Mouse (Mus musculus): ENCODE results near the gene Chac1. TPM values are rescaled to one million over a fixed set of nuclear protein-coding genes. Genes with fewer than 3 reads are reported as not detected.
A peak's percentile ranks its signal among the peaks of the same experiment; 100 is the strongest.

The Chac1 gene
- polyA plus RNA-seq, 1 experiment, result 8.1 TPM

- no peak for TF ChIP-seq CTCF (IDR thresholded peaks at IDR 0.05; ENCODE audit: borderline replicate concordance, insufficient read depth, low read depth, low read length)
- no peak for TF ChIP-seq POLR2A (IDR thresholded peaks at IDR 0.05; ENCODE audit: borderline replicate concordance, insufficient read depth, low read length)
- DNase-seq, result no peak
- no peaks in the 10 kb centered on the region for H3K4me1 ChIP-seq (ENCODE audit: control insufficient read depth, insufficient read depth, low read length)
- H3K27me3 ChIP-seq (ENCODE audit: control insufficient read depth, insufficient read depth, low read length), result no peaks in the 10 kb centered on the region
- WGBS, result 69% methylated on average over 6 of the region's 6 CpGs
- no peak overlapping the region for H3K27ac ChIP-seq (ENCODE audit: insufficient read depth, low read length)
- H3K4me3 ChIP-seq (replicated peaks; ENCODE audit: insufficient read depth, low read depth, low read length), result no peak overlapping the region
These were observed 6.4 kb upstream of the Chac1 start for GRCm38 (mm10) chr2:119344537-119345138.

GRCm38 (mm10) chr2:119353707-119354106 is 2.7 kb downstream of the Chac1 start:
- DNase-seq, result no peak
- Histone ChIP-seq H3K27me3 (ENCODE audit: control insufficient read depth, insufficient read depth, low read length) (no peaks in the 10 kb centered on the region), H3K4me3 (replicated peaks; ENCODE audit: insufficient read depth, low read depth, low read length) (no peak overlapping the region), H3K27ac (ENCODE audit: insufficient read depth, low read length) (no peak overlapping the region), H3K4me1 (ENCODE audit: control insufficient read depth, insufficient read depth, low read length) (peaks cover 20% of the 10 kb centered on the region; the same call in 1 of the 2 replicates)
- WGBS, result 94% methylated on average over 8 of the region's 8 CpGs
- TF ChIP-seq POLR2A (IDR thresholded peaks at IDR 0.05; ENCODE audit: borderline replicate concordance, insufficient read depth, low read length), result no peak
- no peak for TF ChIP-seq CTCF (IDR thresholded peaks at IDR 0.05; ENCODE audit: borderline replicate concordance, insufficient read depth, low read depth, low read length)

GRCm38 (mm10) chr2:119355089-119355488 is 4.1 kb downstream of the Chac1 start:
- Histone ChIP-seq H3K27me3 (ENCODE audit: control insufficient read depth, insufficient read depth, low read length) (no peaks in the 10 kb centered on the region), H3K4me3 (replicated peaks; ENCODE audit: insufficient read depth, low read depth, low read length) (no peak overlapping the region), H3K4me1 (ENCODE audit: control insufficient read depth, insufficient read depth, low read length) (peaks cover 20% of the 10 kb centered on the region; the same call in 1 of the 2 replicates), H3K27ac (ENCODE audit: insufficient read depth, low read length) (peak overlapping the region; percentile 14; the same call in 1 of the 2 replicates)
- WGBS, result 4% methylated on average over 3 of the region's 3 CpGs
- DNase-seq, result peak; percentile 86 to 94
- TF ChIP-seq CTCF (IDR thresholded peaks at IDR 0.05; ENCODE audit: borderline replicate concordance, insufficient read depth, low read depth, low read length), result no peak
- no peak for TF ChIP-seq POLR2A (IDR thresholded peaks at IDR 0.05; ENCODE audit: borderline replicate concordance, insufficient read depth, low read length)

GRCm38 (mm10) chr2:119355651-119356050 is 4.6 kb downstream of the Chac1 start:
- Histone ChIP-seq H3K27me3 (ENCODE audit: control insufficient read depth, insufficient read depth, low read length) (no peaks in the 10 kb centered on the region), H3K4me1 (ENCODE audit: control insufficient read depth, insufficient read depth, low read length) (peaks cover 20% of the 10 kb centered on the region; the same call in 1 of the 2 replicates), H3K4me3 (replicated peaks; ENCODE audit: insufficient read depth, low read depth, low read length) (no peak overlapping the region), H3K27ac (ENCODE audit: insufficient read depth, low read length) (peak overlapping the region; percentile 17)
- TF ChIP-seq CTCF (IDR thresholded peaks at IDR 0.05; ENCODE audit: borderline replicate concordance, insufficient read depth, low read depth, low read length), result peak; percentile 21; the same call in 1 of the 2 replicates
- TF ChIP-seq POLR2A (IDR thresholded peaks at IDR 0.05; ENCODE audit: borderline replicate concordance, insufficient read depth, low read length), result no peak
- DNase-seq, result peak; percentile 88 to 93
- WGBS, result 3% methylated on average over 7 of the region's 7 CpGs

- Histone ChIP-seq H3K4me3 (replicated peaks; ENCODE audit: insufficient read depth, low read depth, low read length) (no peak overlapping the region), H3K4me1 (ENCODE audit: control insufficient read depth, insufficient read depth, low read length) (peaks cover 20% of the 10 kb centered on the region; the same call in 1 of the 2 replicates), H3K27me3 (ENCODE audit: control insufficient read depth, insufficient read depth, low read length) (no peaks in the 10 kb centered on the region), H3K27ac (ENCODE audit: insufficient read depth, low read length) (peak overlapping the region; percentile 17)
- DNase-seq, result no peak
- no peak for TF ChIP-seq CTCF (IDR thresholded peaks at IDR 0.05; ENCODE audit: borderline replicate concordance, insufficient read depth, low read depth, low read length)
- TF ChIP-seq POLR2A (IDR thresholded peaks at IDR 0.05; ENCODE audit: borderline replicate concordance, insufficient read depth, low read length), result no peak
These were observed 5.3 kb downstream of the Chac1 start for GRCm38 (mm10) chr2:119356310-119356709.

DNA sequence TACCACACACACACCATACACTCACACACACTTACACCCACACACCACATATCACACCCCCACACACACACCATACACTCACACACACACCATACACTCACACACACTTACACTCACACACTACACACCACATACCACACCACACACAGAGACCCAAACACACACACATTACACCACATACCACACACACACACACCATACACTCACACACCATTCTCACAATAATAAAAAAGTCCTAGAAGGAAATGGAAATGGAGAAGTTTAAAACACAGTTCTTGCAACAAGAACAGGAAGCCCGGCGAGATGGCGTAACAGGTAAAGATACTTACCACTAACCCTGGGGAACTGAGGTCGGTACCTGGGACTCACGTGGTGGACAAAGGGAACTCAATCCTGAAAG is 5.8 kb downstream of the Chac1 start:
- Histone ChIP-seq H3K27ac (ENCODE audit: insufficient read depth, low read length) (peak overlapping the region; percentile 31; the same call in 1 of the 2 replicates), H3K4me3 (replicated peaks; ENCODE audit: insufficient read depth, low read depth, low read length) (no peak overlapping the region), H3K27me3 (ENCODE audit: control insufficient read depth, insufficient read depth, low read length) (no peaks in the 10 kb centered on the region), H3K4me1 (ENCODE audit: control insufficient read depth, insufficient read depth, low read length) (peaks cover 20% of the 10 kb centered on the region; the same call in 1 of the 2 replicates)
- 95% methylated on average over 5 of the region's 5 CpGs for WGBS
- DNase-seq, result no peak
- TF ChIP-seq CTCF (IDR thresholded peaks at IDR 0.05; ENCODE audit: borderline replicate concordance, insufficient read depth, low read depth, low read length) (no peak), POLR2A (IDR thresholded peaks at IDR 0.05; ENCODE audit: borderline replicate concordance, insufficient read depth, low read length) (no peak)

DNA sequence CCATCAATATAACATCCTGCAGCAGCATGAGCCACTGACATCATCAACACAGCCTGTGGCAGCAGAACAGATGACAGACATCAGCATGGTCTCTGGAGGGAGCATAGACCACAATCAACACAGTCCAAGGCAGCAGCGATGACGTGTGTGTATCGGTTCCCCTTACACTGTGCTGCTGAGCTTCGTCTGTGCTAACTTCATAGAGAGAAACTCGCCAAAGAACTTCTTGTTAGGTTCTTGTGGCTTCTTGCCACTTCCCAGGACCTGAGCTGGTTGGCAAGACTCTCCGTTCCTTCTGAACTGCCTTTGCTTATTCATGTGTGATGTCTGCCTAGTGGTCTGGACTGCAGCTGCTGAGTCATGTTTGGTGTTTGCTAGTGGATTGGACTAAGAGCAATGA is 7.2 kb downstream of the Chac1 start:
- Histone ChIP-seq H3K27me3 (ENCODE audit: control insufficient read depth, insufficient read depth, low read length) (no peaks in the 10 kb centered on the region), H3K4me1 (ENCODE audit: control insufficient read depth, insufficient read depth, low read length) (peaks cover 20% of the 10 kb centered on the region; the same call in 1 of the 2 replicates), H3K4me3 (replicated peaks; ENCODE audit: insufficient read depth, low read depth, low read length) (no peak overlapping the region), H3K27ac (ENCODE audit: insufficient read depth, low read length) (no peak overlapping the region)
- WGBS, result 82% methylated on average over 6 of the region's 6 CpGs
- TF ChIP-seq CTCF (IDR thresholded peaks at IDR 0.05; ENCODE audit: borderline replicate concordance, insufficient read depth, low read depth, low read length) (no peak), POLR2A (IDR thresholded peaks at IDR 0.05; ENCODE audit: borderline replicate concordance, insufficient read depth, low read length) (no peak)
- DNase-seq, result no peak

DNA sequence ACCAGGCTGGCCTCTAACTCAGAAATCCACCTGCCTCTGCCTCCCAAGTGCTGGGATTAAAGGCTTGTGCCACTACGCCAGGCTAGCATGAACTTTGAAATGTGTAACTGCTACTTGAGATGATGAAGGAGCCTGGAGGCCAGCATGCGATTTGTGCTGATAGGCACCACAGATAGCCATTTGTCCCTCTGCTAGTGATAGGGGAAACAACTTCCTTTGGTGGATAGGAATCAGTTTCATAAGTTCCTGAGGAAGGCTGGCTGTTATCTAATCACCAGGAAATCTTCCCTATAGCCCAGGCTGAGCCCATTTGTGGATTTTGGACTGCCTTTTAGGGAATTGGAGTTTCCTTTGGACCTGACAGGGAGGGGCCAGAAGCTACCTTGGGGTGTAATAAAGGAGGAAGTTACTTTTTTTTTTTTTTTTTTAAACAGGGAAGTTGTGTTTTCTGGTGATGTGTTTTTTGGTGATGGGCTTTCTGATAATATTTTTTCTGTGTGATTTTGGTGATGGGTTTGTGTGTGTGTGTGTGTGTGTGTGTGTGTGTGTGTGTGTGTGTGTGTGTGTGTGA is 8.8 kb downstream of the Chac1 start:
- DNase-seq, result no peak
- 94% methylated on average over 2 of the region's 2 CpGs for WGBS
- Histone ChIP-seq H3K4me1 (ENCODE audit: control insufficient read depth, insufficient read depth, low read length) (peaks cover 16% of the 10 kb centered on the region; the same call in 1 of the 2 replicates), H3K4me3 (replicated peaks; ENCODE audit: insufficient read depth, low read depth, low read length) (no peak overlapping the region), H3K27me3 (ENCODE audit: control insufficient read depth, insufficient read depth, low read length) (no peaks in the 10 kb centered on the region), H3K27ac (ENCODE audit: insufficient read depth, low read length) (no peak overlapping the region)
- TF ChIP-seq CTCF (IDR thresholded peaks at IDR 0.05; ENCODE audit: borderline replicate concordance, insufficient read depth, low read depth, low read length), result no peak
- TF ChIP-seq POLR2A (IDR thresholded peaks at IDR 0.05; ENCODE audit: borderline replicate concordance, insufficient read depth, low read length), result no peak
